Mouse (Mus musculus) cortical plate, adult 2 months (tissue): ENCODE results near the gene Lrrfip2.

Source experiments
- CTCF ChIP-seq: fragments of 200-500 bp; IDR thresholded peaks from 2 replicates; pipeline ENCODE4 v1.5.1; 2011; ENCODE audit warnings: mild to moderate bottlenecking, control low read depth, low read length; ENCODE audit not compliant: insufficient read depth; ENCODE audit errors: extremely low read depth
- POLR2A ChIP-seq: fragments of 200-500 bp; IDR thresholded peaks from 2 replicates; pipeline ENCODE4 v1.6.1; 2011; ENCODE audit warnings: mild to moderate bottlenecking, low read length, control low read depth; ENCODE audit not compliant: insufficient read depth; ENCODE audit errors: extremely low read depth

DNA sequence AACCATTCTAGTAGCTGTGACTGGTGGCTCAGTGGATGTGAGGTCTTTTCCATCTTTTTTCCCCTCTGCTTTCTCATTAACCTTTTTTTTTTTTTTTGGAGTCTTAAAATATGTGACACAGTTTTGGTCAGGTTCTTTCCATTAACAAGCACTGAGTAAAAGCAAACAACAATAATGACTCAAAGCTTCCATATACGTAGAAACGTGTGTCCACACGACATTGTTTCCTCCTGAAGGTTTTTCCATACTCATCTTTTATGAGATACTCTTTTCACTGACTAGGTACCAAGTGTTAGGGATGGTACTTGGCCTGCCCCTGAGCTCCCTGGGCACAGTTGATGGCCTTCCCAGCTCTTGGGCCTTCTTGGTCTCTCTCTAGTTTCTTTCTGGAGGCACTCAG is 35.6 kb downstream of the Lrrfip2 start:
- TF ChIP-seq POLR2A: no peak
- TF ChIP-seq CTCF: no peak
